Mouse (Mus musculus) bone marrow macrophage, adult 2 months (primary cell): Measurements from ENCODE around the gene Tlcd2. TPM values are rescaled to one million over a fixed set of nuclear protein-coding genes. Genes with fewer than 3 reads are reported as not detected.

Source experiments
- H3K27ac ChIP-seq: 2 replicates; pipeline ENCODE4 v1.5.1; 2012; ENCODE audit warnings: low read depth, low read length; ENCODE audit not compliant: insufficient read depth
- H3K4me1 ChIP-seq: 2 replicates; pipeline ENCODE4 v1.6.1; 2012; ENCODE audit warnings: low read length; ENCODE audit not compliant: control insufficient read depth, insufficient read depth
- H3K4me3 ChIP-seq: 2 replicates; pipeline ENCODE4 v1.5.1; 2012; ENCODE audit warnings: mild to moderate bottlenecking, low read length, moderate library complexity; ENCODE audit not compliant: insufficient read depth
- CTCF ChIP-seq: IDR thresholded peaks from 2 replicates; pipeline ENCODE4 v1.5.1; 2012; ENCODE audit warnings: low read depth, mild to moderate bottlenecking, low read length, moderate library complexity
- POLR2A ChIP-seq: IDR thresholded peaks from 2 replicates; pipeline ENCODE4 v1.6.1; 2012; ENCODE audit warnings: mild to moderate bottlenecking, low read depth, low read length, borderline replicate concordance
- polyA plus RNA-seq: library from polyadenylated mRNA; stranded (reverse); fragments of >200 nt; gene quantifications from 2 replicates; pipeline ENCODE4 v1.2.4, GENCODE M21; 2012; ENCODE audit not compliant: missing spikeins, insufficient read depth, insufficient read length

Tlcd2 gene
- polyA plus RNA-seq, 1 experiment = 3.6 TPM

GRCm38 (mm10) chr11:75456440-75456871 lies 5.1 kb upstream of the Tlcd2 start:
- TF ChIP-seq POLR2A (no peak), CTCF (no peak)
- Histone ChIP-seq H3K4me1 (peaks cover 66% of the 10 kb centered on the region), H3K27ac (no peak overlapping the region), H3K4me3 (no peak overlapping the region)

- TF ChIP-seq CTCF = peak; percentile 40; the same call in 1 of the 2 replicates
- TF ChIP-seq POLR2A = no peak
- Histone ChIP-seq H3K27ac (peak overlapping the region; percentile 100), H3K4me3 (peak overlapping the region; percentile 6; the same call in 1 of the 2 replicates), H3K4me1 (peaks cover 56% of the 10 kb centered on the region)
These were observed 3.3 kb upstream of the Tlcd2 start for GRCm38 (mm10) chr11:75458169-75458568.

GRCm38 (mm10) chr11:75458628-75459041 lies 2.9 kb upstream of the Tlcd2 start:
- Histone ChIP-seq H3K4me3 (0 out of 2 replicates have a peak overlapping the region, but pooled peaks have one; percentile 6), H3K4me1 (peaks cover 57% of the 10 kb centered on the region), H3K27ac (peak overlapping the region; percentile 100)
- TF ChIP-seq CTCF = no peak
- TF ChIP-seq POLR2A = no peak

GRCm38 (mm10) chr11:75459141-75459711 lies 2.3 kb upstream of the Tlcd2 start:
- Histone ChIP-seq H3K27ac (peak overlapping the region; percentile 100), H3K4me1 (peaks cover 58% of the 10 kb centered on the region)

GRCm38 (mm10) chr11:75459751-75460102 lies 1.8 kb upstream of the Tlcd2 start:
- no peak for TF ChIP-seq CTCF
- no peak for TF ChIP-seq POLR2A
- Histone ChIP-seq H3K4me3 (peak overlapping the region; percentile 45), H3K27ac (peak overlapping the region; percentile 100), H3K4me1 (peaks cover 60% of the 10 kb centered on the region)

More at GRCm38 (mm10) chr11:75459141-75459711, 2.3 kb upstream of the Tlcd2 start:
- TF ChIP-seq CTCF (no peak), POLR2A (no peak)
- H3K4me3 ChIP-seq = no peak overlapping the region

- Histone ChIP-seq H3K4me1 (peaks cover 57% of the 10 kb centered on the region), H3K27ac (peak overlapping the region; percentile 100), H3K4me3 (peak overlapping the region; percentile 63)
- TF ChIP-seq CTCF (no peak), POLR2A (no peak)
These were observed 1.2 kb upstream of the Tlcd2 start for GRCm38 (mm10) chr11:75460103-75460843.

- Histone ChIP-seq H3K4me3 (peak overlapping the region; percentile 91), H3K27ac (peak overlapping the region; percentile 72), H3K4me1 (peaks cover 43% of the 10 kb centered on the region)
- TF ChIP-seq POLR2A (no peak), CTCF (no peak)
These were observed 283 bp downstream of the Tlcd2 start for GRCm38 (mm10) chr11:75461743-75462252.

GRCm38 (mm10) chr11:75462253-75462783 lies 803 bp downstream of the Tlcd2 start:
- Histone ChIP-seq H3K27ac (peak overlapping the region; percentile 72), H3K4me3 (peak overlapping the region; percentile 91), H3K4me1 (peaks cover 41% of the 10 kb centered on the region)
- TF ChIP-seq POLR2A (no peak), CTCF (no peak)

- peaks cover 35% of the 10 kb centered on the region for H3K4me1 ChIP-seq
- H3K27ac ChIP-seq = peak overlapping the region; percentile 70
- peak overlapping the region; percentile 91 for H3K4me3 ChIP-seq
- no peak for TF ChIP-seq CTCF
- TF ChIP-seq POLR2A = no peak
These were observed 1.4 kb downstream of the Tlcd2 start for GRCm38 (mm10) chr11:75462865-75463336.

- H3K4me1 ChIP-seq = peaks cover 30% of the 10 kb centered on the region
- H3K4me3 ChIP-seq = peak overlapping the region; percentile 3; the same call in 1 of the 2 replicates
- no peak overlapping the region for H3K27ac ChIP-seq
- no peak for TF ChIP-seq POLR2A
- TF ChIP-seq CTCF = no peak
These were observed 2.1 kb downstream of the Tlcd2 start for GRCm38 (mm10) chr11:75463624-75464023.
